Mouse (Mus musculus): ENCODE results near the gene Grb7. TPM values are rescaled to one million over a fixed set of nuclear protein-coding genes. Genes with fewer than 3 reads are reported as not detected.

The Grb7 gene
- under 1 TPM; 0.21 to 0.30 TPM for total RNA-seq (2021)
- long read RNA-seq, experiment 1, partial matches to known transcripts, result 1 of 1 reads
- long read RNA-seq, experiment 1, other reads (novel, unspliced or antisense), result 0 of 1 reads
- long read RNA-seq, experiment 2, result 0 reads

- DNase-seq, result no peak
Observed at GRCm38 (mm10) chr11:98446213-98446561, at the start of gene Grb7. Gene Grb7, plus strand, starts transcription at chr11:98446394.

- DNase-seq, result no peak
Observed at GRCm38 (mm10) chr11:98397946-98398345, 48.2 kb upstream of the Grb7 start.

- DNase-seq, result peak; percentile 92
Observed at GRCm38 (mm10) chr11:98400161-98400726, 46.0 kb upstream of the Grb7 start, which contains the start of gene Pgap3. Gene Pgap3, minus strand, starts transcription at chr11:98400490.

- DNase-seq, result no peak
Observed at GRCm38 (mm10) chr11:98400816-98401215, 45.4 kb upstream of the Grb7 start.

GRCm38 (mm10) chr11:98406621-98407020, 39.6 kb upstream of the Grb7 start:
- DNase-seq, result no peak

- no peak for DNase-seq
Observed at GRCm38 (mm10) chr11:98408872-98409271, 37.3 kb upstream of the Grb7 start.

- no peak for DNase-seq
Observed at GRCm38 (mm10) chr11:98409341-98409822, 36.8 kb upstream of the Grb7 start.

GRCm38 (mm10) chr11:98412273-98412796, 33.9 kb upstream of the Grb7 start, which contains the start of gene Erbb2:
Gene Erbb2, plus strand, starts transcription at chr11:98412470.
- DNase-seq, result peak; percentile 77 to 85

- peak; percentile 40 to 63 for DNase-seq
Observed at GRCm38 (mm10) chr11:98412797-98413301, 33.3 kb upstream of the Grb7 start.

- no peak for DNase-seq
Observed at GRCm38 (mm10) chr11:98413731-98414130, 32.5 kb upstream of the Grb7 start.

- no peak for DNase-seq
Observed at GRCm38 (mm10) chr11:98414162-98414561, 32.0 kb upstream of the Grb7 start.

- DNase-seq, result no peak
Observed at GRCm38 (mm10) chr11:98417074-98417473, 29.1 kb upstream of the Grb7 start.

- no peak for DNase-seq
Observed at GRCm38 (mm10) chr11:98418273-98418672, 27.9 kb upstream of the Grb7 start.

GRCm38 (mm10) chr11:98418939-98419547, 27.2 kb upstream of the Grb7 start:
- DNase-seq, result no peak

GRCm38 (mm10) chr11:98426592-98426991, 19.6 kb upstream of the Grb7 start:
- DNase-seq, result no peak

- DNase-seq, result no peak
Observed at GRCm38 (mm10) chr11:98428436-98428835, 17.8 kb upstream of the Grb7 start.

GRCm38 (mm10) chr11:98431743-98432502, 14.3 kb upstream of the Grb7 start:
- no peak for DNase-seq

GRCm38 (mm10) chr11:98435723-98436122, 10.5 kb upstream of the Grb7 start:
- no peak for DNase-seq

GRCm38 (mm10) chr11:98437441-98437840, 8.8 kb upstream of the Grb7 start:
- no peak for DNase-seq

- DNase-seq, result peak; percentile 94 to 98
Observed at GRCm38 (mm10) chr11:98438331-98439158, 7.6 kb upstream of the Grb7 start, which contains the start of gene Mien1. Gene Mien1, minus strand, starts transcription at chr11:98438991.

- no peak for DNase-seq
Observed at GRCm38 (mm10) chr11:98443688-98444087, 2.5 kb upstream of the Grb7 start.
